Mouse (Mus musculus) spleen, adult 2 months (tissue): ENCODE results near the gene Cdh23. TPM values are rescaled to one million over a fixed set of nuclear protein-coding genes. Genes with fewer than 3 reads are reported as not detected.
A peak's percentile ranks its signal among the peaks of the same experiment; 100 is the strongest.

Experiments
- DNase-seq, 2 experiments: peaks; one replicate each; pipeline versions ENCODE4 v3.0.0 to v3.0.0-alpha.2; 2012 to 2021; ENCODE audit warnings: low spot score in 2 of 2, low read depth in 1 of 2
- H3K27ac ChIP-seq: fragments of 200-500 bp; 2 replicates; pipeline ENCODE4 v1.5.1; 2012; ENCODE audit warnings: low read length, inconsistent platforms; ENCODE audit not compliant: insufficient read depth
- H3K27me3 ChIP-seq: fragments of 200-500 bp; 2 replicates; pipeline ENCODE4 v1.6.1; 2012; ENCODE audit warnings: mild to moderate bottlenecking, moderate library complexity, low read length, inconsistent platforms; ENCODE audit not compliant: control insufficient read depth, insufficient read depth
- H3K36me3 ChIP-seq: fragments of 200-500 bp; 2 replicates; pipeline ENCODE4 v1.6.1; 2012; ENCODE audit warnings: mild to moderate bottlenecking, low read length, inconsistent platforms; ENCODE audit not compliant: control insufficient read depth, insufficient read depth
- H3K4me1 ChIP-seq: fragments of 200-500 bp; 2 replicates; pipeline ENCODE4 v1.6.1; 2011; ENCODE audit warnings: inconsistent platforms; ENCODE audit not compliant: control insufficient read depth, insufficient read depth, insufficient read length
- H3K4me3 ChIP-seq: fragments of 200-500 bp; 2 replicates; pipeline ENCODE4 v1.5.1; 2011; ENCODE audit warnings: mild to moderate bottlenecking, inconsistent platforms; ENCODE audit not compliant: insufficient read depth, insufficient read length; ENCODE audit errors: extremely low read depth
- CTCF ChIP-seq: fragments of 200-500 bp; IDR thresholded peaks from 2 replicates; pipeline ENCODE4 v1.5.1; 2011; ENCODE audit warnings: mild to moderate bottlenecking, inconsistent platforms; ENCODE audit not compliant: insufficient read depth, insufficient read length, insufficient replicate concordance; ENCODE audit errors: extremely low read depth
- POLR2A ChIP-seq: fragments of 200-500 bp; IDR thresholded peaks from 2 replicates; pipeline ENCODE4 v1.6.1; 2011; ENCODE audit warnings: low read depth, low read length, inconsistent platforms
- WGBS: fragments of 180-500 bp; shearing (Covaris S2); methylation state at CpG from one replicate; pipeline ENCODE4 v1.1.7; 2018; 5-methylcytosine and 5-hydroxymethylcytosine counted together
- polyA plus RNA-seq: library from polyadenylated mRNA; depleted of rRNA; stranded (reverse); fragments of >200 nt; gene quantifications from 2 replicates; pipeline ENCODE4 v1.2.3, GENCODE M21; 2012

Cdh23 gene
- polyA plus RNA-seq, 1 experiment = 2.7 TPM

- no peak for TF ChIP-seq CTCF
- no peak for TF ChIP-seq POLR2A
- 49% methylated on average over 3 of the region's 3 CpGs for WGBS
- no peak for DNase-seq
- peak overlapping the region; percentile 83 for H3K27ac ChIP-seq
- peaks cover 40% of the 10 kb centered on the region; the same call in 1 of the 2 replicates for H3K4me1 ChIP-seq
- 0 out of 2 replicates have a peak, but pooled peaks cover 2% of the 10 kb centered on the region for H3K36me3 ChIP-seq
- peak overlapping the region; percentile 99 for H3K4me3 ChIP-seq
- H3K27me3 ChIP-seq = no peaks in the 10 kb centered on the region
Observed at GRCm38 (mm10) chr10:60278786-60279185, 417.5 kb downstream of the Cdh23 start.

DNA sequence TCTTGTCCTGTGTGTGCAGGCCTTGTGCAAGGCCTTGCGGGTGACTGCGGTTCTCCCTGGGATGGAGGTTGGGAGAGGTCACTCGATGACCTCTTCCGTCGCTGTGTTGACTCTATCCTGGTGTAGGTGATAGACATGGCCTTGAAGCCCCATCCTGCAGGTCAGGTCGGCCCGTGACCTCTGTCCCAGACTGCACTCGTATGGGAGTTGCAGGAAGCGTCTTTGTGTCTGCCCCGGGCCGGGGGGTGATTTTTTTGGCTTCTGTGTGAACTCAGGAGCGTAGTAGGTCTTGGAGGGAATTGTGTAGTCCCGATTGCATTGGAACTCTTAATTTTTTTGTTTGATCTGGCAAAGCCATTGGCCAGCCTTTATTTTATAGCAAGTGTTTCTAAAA is 418.3 kb downstream of the Cdh23 start:
- Histone ChIP-seq H3K4me1 (peaks cover 37% of the 10 kb centered on the region; the same call in 1 of the 2 replicates), H3K27ac (peak overlapping the region; percentile 98), H3K36me3 (0 out of 2 replicates have a peak, but pooled peaks cover 2% of the 10 kb centered on the region), H3K4me3 (peak overlapping the region; percentile 99), H3K27me3 (no peaks in the 10 kb centered on the region)
- TF ChIP-seq CTCF (no peak), POLR2A (no peak)
- DNase-seq = no peak
- WGBS = 4% methylated on average over 13 of the region's 13 CpGs

GRCm38 (mm10) chr10:60277207-60278005 is 418.9 kb downstream of the Cdh23 start, which contains the start of gene Psap:
Gene Psap, plus strand, starts transcription at chr10:60277627.
- peak; percentile 86 to 91 for DNase-seq
- peak; percentile 85 for TF ChIP-seq POLR2A
- peak; percentile 6; the same call in 1 of the 2 replicates for TF ChIP-seq CTCF
- Histone ChIP-seq H3K4me1 (peaks cover 32% of the 10 kb centered on the region; the same call in 1 of the 2 replicates), H3K4me3 (peak within 1 kb of the TSS; percentile 99), H3K27ac (peak within 1 kb of the TSS; percentile 98), H3K36me3 (0 out of 2 replicates have a peak, but pooled peaks cover 1% of the 10 kb centered on the region), H3K27me3 (no peaks in the 10 kb centered on the region)
- 3% methylated on average over 54 of the region's 54 CpGs for WGBS

DNA sequence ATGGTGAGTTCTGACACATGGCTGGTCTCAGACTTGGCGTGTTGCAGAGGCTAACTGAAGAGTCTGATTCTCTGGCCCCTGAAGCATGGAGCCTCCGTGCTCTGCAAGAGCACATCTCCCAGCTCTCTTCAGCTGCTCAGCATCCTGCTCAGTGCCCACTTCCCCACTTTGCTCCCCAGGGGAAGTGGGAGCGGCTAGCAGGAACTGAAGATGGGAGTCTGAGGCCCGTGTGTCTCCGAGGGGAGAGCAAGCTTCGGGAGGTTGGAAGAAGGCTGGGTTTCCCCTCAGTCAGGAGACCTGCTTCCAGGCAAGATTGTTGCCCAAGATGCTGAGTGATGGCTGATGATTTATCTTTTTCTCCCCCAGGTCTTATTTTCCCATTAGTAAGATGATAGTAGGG is 422.9 kb downstream of the Cdh23 start:
- Histone ChIP-seq H3K27me3 (no peaks in the 10 kb centered on the region), H3K36me3 (no peaks in the 10 kb centered on the region), H3K27ac (peak overlapping the region; percentile 25), H3K4me1 (peaks cover 3% of the 10 kb centered on the region; the same call in 1 of the 2 replicates), H3K4me3 (no peak overlapping the region)
- WGBS = 29% methylated on average over 6 of the region's 6 CpGs
- TF ChIP-seq CTCF (no peak), POLR2A (no peak)
- no peak for DNase-seq

GRCm38 (mm10) chr10:60272241-60272640 is 424.0 kb downstream of the Cdh23 start:
- no peak for TF ChIP-seq POLR2A
- no peak for TF ChIP-seq CTCF
- no peak overlapping the region for H3K4me3 ChIP-seq

GRCm38 (mm10) chr10:60271015-60271414 is 425.3 kb downstream of the Cdh23 start:
- no peak overlapping the region for H3K4me3 ChIP-seq
- no peak for DNase-seq
- TF ChIP-seq CTCF (no peak), POLR2A (no peak)
- peaks cover 3% of the 10 kb centered on the region; the same call in 1 of the 2 replicates for H3K4me1 ChIP-seq
- H3K27me3 ChIP-seq = no peaks in the 10 kb centered on the region
- WGBS = 91% methylated on average over 6 of the region's 6 CpGs
- no peak overlapping the region for H3K27ac ChIP-seq
- H3K36me3 ChIP-seq = no peaks in the 10 kb centered on the region

More at GRCm38 (mm10) chr10:60272241-60272640, 424.0 kb downstream of the Cdh23 start:
- no peak for DNase-seq
- 85% methylated on average over 6 of the region's 6 CpGs for WGBS
- no peaks in the 10 kb centered on the region for H3K36me3 ChIP-seq
- no peaks in the 10 kb centered on the region for H3K27me3 ChIP-seq
- peaks cover 3% of the 10 kb centered on the region; the same call in 1 of the 2 replicates for H3K4me1 ChIP-seq
- H3K27ac ChIP-seq = no peak overlapping the region
